8 mouse cellular contexts compared by ENCODE assay signal in the genomic region with DNA sequence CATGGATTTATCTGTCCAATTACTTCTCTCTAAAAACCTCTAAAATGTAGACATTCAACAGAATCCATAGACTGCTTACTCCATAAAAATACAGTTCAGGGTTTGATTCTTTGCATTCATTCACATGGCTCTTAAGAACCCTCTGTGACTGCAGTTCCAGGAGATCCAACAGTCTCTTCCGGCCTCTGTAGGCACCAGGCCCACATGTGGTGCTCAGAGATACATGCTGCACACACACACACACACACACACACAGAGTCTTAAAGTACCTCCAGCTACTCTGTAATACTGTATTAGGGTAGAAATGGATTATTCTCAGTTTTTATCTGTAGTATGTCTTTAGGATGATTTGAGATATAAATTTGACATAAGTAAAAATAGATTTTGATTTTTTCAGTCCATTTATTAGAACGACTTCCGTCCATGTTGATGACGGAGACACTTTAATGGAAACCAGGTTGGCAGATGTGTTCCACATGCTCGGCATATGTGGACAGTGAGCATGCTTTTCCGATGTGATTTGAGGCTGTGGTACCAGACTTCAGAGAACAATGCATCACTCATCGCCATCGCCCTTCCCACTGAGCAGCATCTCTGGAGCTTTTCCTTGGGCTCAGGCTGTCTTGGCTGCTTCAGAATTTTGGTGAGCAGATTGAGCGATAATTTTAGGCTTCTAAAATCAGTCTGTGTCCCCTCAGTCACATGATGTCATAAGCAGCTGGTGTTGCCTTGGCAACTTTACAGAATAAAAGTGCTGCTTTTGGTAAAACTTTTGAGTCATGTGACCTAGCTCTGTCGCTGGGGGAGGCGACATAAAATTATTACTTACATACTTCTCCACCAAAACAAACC. TPM values are rescaled to one million over a fixed set of nuclear protein-coding genes. Genes with fewer than 3 reads are reported as not detected.
DNase-seq lines count a peak whose midpoint lies in the region; ATAC-seq and TF ChIP-seq lines count a peak whose summit lies in the region.

No protein-coding gene starts in this region.

- DNase-seq in cerebellum, postnatal 10 days: peak; percentile 4 to 5
- DNase-seq in cerebellum, adult 2 months: no peak
- peak; percentile 70 for DNase-seq in neural tube, embryonic 10.5 days (ENCODE audit: extremely low spot score, low spot score)
- peak; percentile 49 to 70 for DNase-seq in left cerebral cortex, adult 2 months (ENCODE audit: extremely low spot score in 1 of 2, low spot score in 2 of 2)
- DNase-seq in telencephalon, adult 2 months (ENCODE audit: low read depth, low spot score): peak; percentile 95
- DNase-seq in hindbrain, embryonic 14.5 days (ENCODE audit: low spot score): no peak
- no peak for DNase-seq in cerebellum, adult 18-20 months

- no peaks in the 10 kb centered on the region; the same call in 1 of the 2 replicates for H3K27me3 ChIP-seq in cerebellum, adult 2 months (ENCODE audit: control insufficient read depth, insufficient read depth, low read length)
- no peaks in the 10 kb centered on the region for H3K27me3 ChIP-seq in neural tube, embryonic 15.5 days (replicated peaks)
- no peaks in the 10 kb centered on the region for H3K27me3 ChIP-seq in hindbrain, embryonic 14.5 days (ENCODE audit: control insufficient read depth, insufficient read depth, low read length)

- H3K4me3 ChIP-seq in cerebellum, adult 2 months (replicated peaks; ENCODE audit: insufficient read depth, low read depth, low read length): no peak overlapping the region
- H3K4me3 ChIP-seq in neural tube, embryonic 15.5 days (replicated peaks): no peak overlapping the region
- no peak overlapping the region for H3K4me3 ChIP-seq in left cerebral cortex, adult 2 months
- H3K4me3 ChIP-seq in hindbrain, embryonic 14.5 days (replicated peaks; ENCODE audit: low read length): no peak overlapping the region

- H3K36me3 ChIP-seq in neural tube, embryonic 15.5 days: no peaks in the 10 kb centered on the region
- no peaks in the 10 kb centered on the region for H3K36me3 ChIP-seq in hindbrain, embryonic 14.5 days (replicated peaks; ENCODE audit: control insufficient read depth, insufficient read depth)

- H3K4me1 ChIP-seq in cerebellum, adult 2 months (ENCODE audit: control insufficient read depth, insufficient read depth, low read length): no peaks in the 10 kb centered on the region
- peaks cover 5% of the 10 kb centered on the region; the same call in 1 of the 2 replicates for H3K4me1 ChIP-seq in neural tube, embryonic 15.5 days
- H3K4me1 ChIP-seq in hindbrain, embryonic 14.5 days (replicated peaks; ENCODE audit: control insufficient read depth, insufficient read depth, low read length): no peaks in the 10 kb centered on the region

- H3K9ac ChIP-seq in neural tube, embryonic 15.5 days (replicated peaks): no peak overlapping the region
- H3K9ac ChIP-seq in hindbrain, embryonic 14.5 days: no peak overlapping the region

- intact Hi-C loops in left cerebral cortex, adult 2 months (cut with DNase I): loop anchor here (1.0 to 5.0 kb wide), 6 partner anchors 56 to 279 kb away; partner anchors contain the start of gene Mex3b

- TF ChIP-seq CTCF in cerebellum, adult 2 months (IDR thresholded peaks at IDR 0.05; ENCODE audit: borderline replicate concordance, insufficient read depth, low read depth, low read length): no peak
- TF ChIP-seq CTCF in left cerebral cortex, adult 2 months (IDR thresholded peaks at IDR 0.05): no peak

- no peak overlapping the region for H3K4me2 ChIP-seq in neural tube, embryonic 15.5 days
- H3K4me2 ChIP-seq in hindbrain, embryonic 14.5 days (replicated peaks): no peak overlapping the region

- WGBS in cerebellum, adult 2 months: 58% methylated on average over 11 of the region's 11 CpGs
- 80% methylated on average over 11 of the region's 11 CpGs for WGBS in neural tube, embryonic 15.5 days
- 85% methylated on average over 11 of the region's 11 CpGs for WGBS in hindbrain, embryonic 14.5 days

- TF ChIP-seq POLR2A in cerebellum, adult 2 months (IDR thresholded peaks at IDR 0.05; ENCODE audit: borderline replicate concordance, insufficient read depth, low read length): no peak

- no peaks in the 10 kb centered on the region for H3K9me3 ChIP-seq in neural tube, embryonic 15.5 days (replicated peaks)
- H3K9me3 ChIP-seq in hindbrain, embryonic 14.5 days (ENCODE audit: control insufficient read depth, low read length): 0 out of 2 replicates have a peak, but pooled peaks cover 3% of the 10 kb centered on the region

- no peak overlapping the region for H3K27ac ChIP-seq in cerebellum, adult 2 months (ENCODE audit: insufficient read depth, low read length)
- no peak overlapping the region for H3K27ac ChIP-seq in neural tube, embryonic 15.5 days (replicated peaks)
- peak overlapping the region; percentile 87 for H3K27ac ChIP-seq in left cerebral cortex, adult 2 months
- H3K27ac ChIP-seq in hindbrain, embryonic 14.5 days: no peak overlapping the region

- ATAC-seq in neural tube, embryonic 15.5 days (ENCODE audit: low FRiP score): no peak
- no peak for ATAC-seq in hindbrain, embryonic 14.5 days (ENCODE audit: low FRiP score)

RNA-seq across cellular contexts. Expression of gene Mex3b, which starts 56.3 kb away (rescaled TPM):
- 9.0 and 9.8 TPM in 2 replicates for polyA plus RNA-seq in cerebellum, adult 2 months (2012; rRNA removed)
- polyA plus RNA-seq in neural tube, embryonic 15.5 days (2015; fragmentation: Nextera tagmentation; extraction: Ambion mirVana): 17.7 and 21.3 TPM in 2 replicates
- total RNA-seq in left cerebral cortex, adult 2 months (2021): 10 to 100 TPM; 18.3 to 24.4 TPM
- 35.0 and 36.1 TPM in 2 replicates for polyA plus RNA-seq in hindbrain, embryonic 14.5 days (2014; fragmentation: Nextera tagmentation; extraction: Ambion mirVana)

Comparison
In these comparisons a context has a peak if more than half of its experiments do, and no peak if none do; other contexts are left out.
1. DNase-seq: peak in cerebellum, postnatal 10 days (2 of 2), neural tube, embryonic 10.5 days (single experiment), left cerebral cortex, adult 2 months (2 of 2) and telencephalon, adult 2 months (single experiment); none in cerebellum, adult 2 months (0 of 2), hindbrain, embryonic 14.5 days (single experiment) and cerebellum, adult 18-20 months (0 of 2).